Mouse (Mus musculus) hindbrain, embryonic 10.5 days (tissue): ENCODE results near the gene Cadps2. TPM values are rescaled to one million over a fixed set of nuclear protein-coding genes. Genes with fewer than 3 reads are reported as not detected.

Experiments
- DNase-seq: peaks from one replicate; pipeline ENCODE4 v3.0.0-alpha.2; 2017; ENCODE audit warnings: low spot score
- H3K27ac ChIP-seq: fragments of 300-500 bp; sonication (generic); 2 replicates; pipeline ENCODE4 v1.5.1; 2016; ENCODE audit warnings: mild to moderate bottlenecking, moderate library complexity
- H3K27me3 ChIP-seq: fragments of 300-500 bp; sonication (generic); 2 replicates; pipeline ENCODE4 v1.6.1; 2016; ENCODE audit warnings: mild to moderate bottlenecking; ENCODE audit not compliant: poor library complexity, insufficient read depth, severe bottlenecking
- H3K36me3 ChIP-seq: fragments of 300-500 bp; sonication (generic); 2 replicates; pipeline ENCODE4 v1.6.1; 2016; ENCODE audit warnings: mild to moderate bottlenecking, moderate library complexity
- H3K4me1 ChIP-seq: fragments of 300-500 bp; sonication (generic); replicated peaks from 2 replicates; pipeline ENCODE4 v1.6.1; 2016; ENCODE audit warnings: mild to moderate bottlenecking
- H3K4me3 ChIP-seq: fragments of 300-500 bp; sonication (generic); 2 replicates; pipeline ENCODE4 v1.5.1; 2016; ENCODE audit warnings: mild to moderate bottlenecking, moderate library complexity
- H3K9me3 ChIP-seq: fragments of 300-500 bp; sonication (generic); 2 replicates; pipeline ENCODE4 v1.6.1; 2016; ENCODE audit warnings: mild to moderate bottlenecking, moderate library complexity
- WGBS: fragments of 180-500 bp; shearing (Covaris S2); methylation state at CpG from one replicate; pipeline ENCODE4 v1.1.7; 2016; 5-methylcytosine and 5-hydroxymethylcytosine counted together
- polyA plus RNA-seq: library from polyadenylated mRNA; unstranded; fragments of >200 nt; fragmentation: Nextera tagmentation; extraction: Ambion mirVana; gene quantifications from 2 replicates; pipeline ENCODE4 v1.2.1, GENCODE M21; 2016

Cadps2 gene
- polyA plus RNA-seq, 1 experiment from 2014 or later: 1.4 TPM

DNA sequence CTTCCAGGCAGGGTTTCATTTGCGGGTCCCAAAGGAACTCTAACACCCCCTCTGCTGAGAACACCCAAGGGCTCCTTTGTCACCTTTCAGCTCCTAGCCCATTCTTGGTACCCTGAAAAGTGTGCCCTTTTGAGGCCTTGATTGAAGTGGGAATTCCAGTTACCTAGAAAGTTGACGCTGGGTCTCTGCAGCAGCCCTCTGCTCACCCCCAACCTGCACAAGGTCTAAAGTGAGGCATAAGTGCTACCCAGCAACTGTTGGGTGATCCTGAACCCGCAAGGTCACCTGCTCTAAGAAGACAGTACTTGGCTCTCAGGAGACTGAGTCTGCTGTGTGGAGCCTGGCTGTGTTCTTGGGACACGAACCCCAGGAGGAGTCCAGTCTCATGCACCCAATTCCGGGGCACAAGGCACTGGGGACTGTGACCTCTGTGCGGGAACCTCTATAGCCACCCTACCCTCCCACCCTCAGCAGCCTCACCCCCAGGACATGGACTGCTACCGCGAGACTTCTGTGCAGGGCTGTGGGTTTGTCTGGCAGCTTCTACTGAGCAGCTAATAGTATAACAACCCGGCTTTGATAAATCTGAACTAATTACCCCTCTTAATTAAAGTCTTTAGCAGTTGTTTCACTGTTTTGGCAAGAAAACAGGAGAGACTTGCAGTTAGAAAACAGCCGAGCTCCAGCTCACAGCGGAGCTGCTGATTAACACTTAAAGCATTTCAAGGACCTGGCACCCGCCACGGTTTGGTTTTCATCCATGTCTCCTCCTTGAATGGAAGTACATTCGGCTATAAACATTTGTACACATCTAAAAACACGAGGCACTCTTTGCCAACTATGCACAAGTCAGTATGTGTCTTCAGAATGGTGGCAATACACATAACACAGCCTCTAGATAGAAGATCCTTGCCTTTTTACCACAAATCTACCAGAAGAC, 595.1 kb downstream of the Cadps2 start:
- Histone ChIP-seq H3K27me3 (peaks cover 86% of the 10 kb centered on the region), H3K4me3 (no peak overlapping the region), H3K36me3 (no peaks in the 10 kb centered on the region), H3K4me1 (peaks cover 24% of the 10 kb centered on the region), H3K27ac (no peak overlapping the region), H3K9me3 (no peaks in the 10 kb centered on the region)
- DNase-seq: peak; percentile 31
- 1% methylated on average over 15 of the region's 15 CpGs for WGBS

Other genes starting within 250 kb of the Cadps2 start
- gene Rnf133, start 189.1 kb downstream of the Cadps2 start, polyA plus RNA-seq: not detected in 2 replicates
- gene Rnf148, start 184.3 kb downstream of the Cadps2 start, polyA plus RNA-seq: 0.12 TPM in 1 of 2 replicates, not detected in the other
- not detected in 2 replicates for gene Tas2r118, start 130.6 kb upstream of the Cadps2 start, polyA plus RNA-seq